Mouse (Mus musculus) lung, adult 2 months (tissue): Measurements from ENCODE around the gene Gm37240.

Source experiments
- CTCF ChIP-seq: fragments of 200-500 bp; IDR thresholded peaks from 2 replicates; pipeline ENCODE4 v1.5.1; 2011; ENCODE audit warnings: mild to moderate bottlenecking, low read length, control low read depth; ENCODE audit not compliant: insufficient read depth
- POLR2A ChIP-seq: fragments of 200-500 bp; IDR thresholded peaks from 2 replicates; pipeline ENCODE4 v1.6.1; 2011; ENCODE audit warnings: low read depth, mild to moderate bottlenecking, control low read depth, low read length, borderline replicate concordance; ENCODE audit errors: extremely low read depth

- TF ChIP-seq POLR2A (no peak), CTCF (no peak)
These were observed 958.1 kb downstream of the Gm37240 start for GRCm38 (mm10) chr3:84929171-84929570.
